Mouse (Mus musculus): ENCODE data around the gene Me1.

The Me1 gene

GRCm38 (mm10) chr9:86695818-86696261 lies at the start of gene Me1:
Gene Me1 (minus strand): TSS chr9:86695953.
- no peak for DNase-seq (ENCODE audit: low spot score)

- no peak for DNase-seq (ENCODE audit: low spot score)
Measured at GRCm38 (mm10) chr9:86744041-86744440, 48.3 kb upstream of the Me1 start.

- DNase-seq (ENCODE audit: low spot score) = no peak
Measured at GRCm38 (mm10) chr9:86742959-86743911, 47.5 kb upstream of the Me1 start, which contains the start of gene Prss35. Gene Prss35 (plus strand): TSS chr9:86743649.

GRCm38 (mm10) chr9:86739971-86740370 lies 44.2 kb upstream of the Me1 start:
- DNase-seq (ENCODE audit: low spot score) = no peak

GRCm38 (mm10) chr9:86738801-86739200 lies 43.0 kb upstream of the Me1 start:
- DNase-seq (ENCODE audit: low spot score) = no peak

GRCm38 (mm10) chr9:86738067-86738466 lies 42.3 kb upstream of the Me1 start:
- DNase-seq (ENCODE audit: low spot score) = no peak

- no peak for DNase-seq (ENCODE audit: low spot score)
Measured at GRCm38 (mm10) chr9:86736991-86737390, 41.2 kb upstream of the Me1 start.

- DNase-seq (ENCODE audit: low spot score) = no peak
Measured at GRCm38 (mm10) chr9:86734795-86735194, 39.0 kb upstream of the Me1 start.

GRCm38 (mm10) chr9:86734357-86734756 lies 38.6 kb upstream of the Me1 start:
- DNase-seq (ENCODE audit: low spot score) = no peak

- no peak for DNase-seq (ENCODE audit: low spot score)
Measured at GRCm38 (mm10) chr9:86729811-86730210, 34.1 kb upstream of the Me1 start.

- no peak for DNase-seq (ENCODE audit: low spot score)
Measured at GRCm38 (mm10) chr9:86729084-86729483, 33.3 kb upstream of the Me1 start.

- no peak for DNase-seq (ENCODE audit: low spot score)
Measured at GRCm38 (mm10) chr9:86728214-86728814, 32.6 kb upstream of the Me1 start.

GRCm38 (mm10) chr9:86726381-86726720 lies 30.6 kb upstream of the Me1 start:
- no peak for DNase-seq (ENCODE audit: low spot score)

GRCm38 (mm10) chr9:86725604-86726380 lies 30.0 kb upstream of the Me1 start:
- DNase-seq (ENCODE audit: low spot score) = no peak

GRCm38 (mm10) chr9:86725066-86725465 lies 29.3 kb upstream of the Me1 start:
- no peak for DNase-seq (ENCODE audit: low spot score)

GRCm38 (mm10) chr9:86720794-86721193 lies 25.0 kb upstream of the Me1 start:
- DNase-seq (ENCODE audit: low spot score) = no peak

- no peak for DNase-seq (ENCODE audit: low spot score)
Measured at GRCm38 (mm10) chr9:86720227-86720626, 24.5 kb upstream of the Me1 start.

- DNase-seq (ENCODE audit: low spot score) = no peak
Measured at GRCm38 (mm10) chr9:86717119-86717518, 21.4 kb upstream of the Me1 start.

GRCm38 (mm10) chr9:86716540-86716939 lies 20.8 kb upstream of the Me1 start:
- DNase-seq (ENCODE audit: low spot score) = no peak

- no peak for DNase-seq (ENCODE audit: low spot score)
Measured at GRCm38 (mm10) chr9:86714089-86714488, 18.3 kb upstream of the Me1 start.

GRCm38 (mm10) chr9:86712648-86713047 lies 16.9 kb upstream of the Me1 start:
- DNase-seq (ENCODE audit: low spot score) = no peak

GRCm38 (mm10) chr9:86710091-86710634 lies 14.4 kb upstream of the Me1 start:
- no peak for DNase-seq (ENCODE audit: low spot score)

Data from urinary bladder, postnatal 25 days (tissue).